In genomic region chr3:153911197-153911881, GRCm38 (mm10) we compare ENCODE assay signal across 7 mouse cellular contexts. TPM values are rescaled to one million over a fixed set of nuclear protein-coding genes. Genes with fewer than 3 reads are reported as not detected.
DNase-seq lines count a peak whose midpoint lies in the region; ATAC-seq lines count a peak whose summit lies in the region.

No protein-coding gene starts in this region.

- WGBS in neural tube, embryonic 11.5 days: 51% methylated on average over 8 of the region's 8 CpGs
- WGBS in hindbrain, embryonic 15.5 days: 47% methylated on average over 8 of the region's 8 CpGs
- WGBS in liver, embryonic 15.5 days (ENCODE audit: insufficient replicate concordance): 14% methylated on average over 8 of the region's 8 CpGs

- peak overlapping the region; percentile 88 for H3K9ac ChIP-seq in neural tube, embryonic 11.5 days (ENCODE audit: low read length)
- peak overlapping the region; percentile 87 for H3K9ac ChIP-seq in hindbrain, embryonic 15.5 days
- peak overlapping the region; percentile 94 for H3K9ac ChIP-seq in liver, embryonic 15.5 days

- no peak overlapping the region for H3K27ac ChIP-seq in neural tube, embryonic 11.5 days (ENCODE audit: low read depth, low read length)
- H3K27ac ChIP-seq in hindbrain, embryonic 15.5 days (replicated peaks): no peak overlapping the region
- peak overlapping the region; percentile 93 for H3K27ac ChIP-seq in liver, embryonic 15.5 days (replicated peaks)

- H3K27me3 ChIP-seq in neural tube, embryonic 11.5 days (ENCODE audit: control insufficient read depth, insufficient read depth, low read length): no peaks in the 10 kb centered on the region
- H3K27me3 ChIP-seq in hindbrain, embryonic 15.5 days: no peaks in the 10 kb centered on the region
- no peaks in the 10 kb centered on the region for H3K27me3 ChIP-seq in liver, embryonic 15.5 days

- H3K4me3 ChIP-seq in neural tube, embryonic 11.5 days (ENCODE audit: low read depth, low read length): peak overlapping the region; percentile 82
- peak overlapping the region; percentile 66 for H3K4me3 ChIP-seq in hindbrain, embryonic 15.5 days
- peak overlapping the region; percentile 92 for H3K4me3 ChIP-seq in liver, embryonic 15.5 days (replicated peaks)

- H3K36me3 ChIP-seq in neural tube, embryonic 11.5 days (ENCODE audit: control insufficient read depth, insufficient read depth, low read length): peaks cover 12% of the 10 kb centered on the region
- peaks cover 43% of the 10 kb centered on the region for H3K36me3 ChIP-seq in hindbrain, embryonic 15.5 days
- peaks cover 53% of the 10 kb centered on the region for H3K36me3 ChIP-seq in liver, embryonic 15.5 days (replicated peaks)

- H3K4me1 ChIP-seq in neural tube, embryonic 11.5 days (ENCODE audit: control insufficient read depth, insufficient read depth, low read length): peaks cover 9% of the 10 kb centered on the region
- peaks cover 49% of the 10 kb centered on the region for H3K4me1 ChIP-seq in hindbrain, embryonic 15.5 days (replicated peaks)
- peaks cover 50% of the 10 kb centered on the region for H3K4me1 ChIP-seq in liver, embryonic 15.5 days (replicated peaks)

- no peak for DNase-seq in neural tube, embryonic 11.5 days (ENCODE audit: low spot score)
- no peak for DNase-seq in neural tube, embryonic 10.5 days (ENCODE audit: extremely low spot score, low spot score)
- peak; percentile 50 for DNase-seq in cerebellum, adult 9-11 months
- no peak for DNase-seq in gastrocnemius, adult 8-10 months (ENCODE audit: low spot score in 2 of 2)
- no peak for DNase-seq in layer of hippocampus, adult 18-20 months (ENCODE audit: low spot score in 2 of 2)

- no peaks in the 10 kb centered on the region for H3K9me3 ChIP-seq in neural tube, embryonic 11.5 days (ENCODE audit: control insufficient read depth, low read length)
- no peaks in the 10 kb centered on the region for H3K9me3 ChIP-seq in hindbrain, embryonic 15.5 days
- no peaks in the 10 kb centered on the region for H3K9me3 ChIP-seq in liver, embryonic 15.5 days (replicated peaks)

- no peak for ATAC-seq in neural tube, embryonic 11.5 days (ENCODE audit: insufficient read depth, low FRiP score, low TSS enrichment)
- no peak for ATAC-seq in hindbrain, embryonic 15.5 days (ENCODE audit: low FRiP score, low read depth)
- no peak for ATAC-seq in liver, embryonic 15.5 days (ENCODE audit: insufficient read depth)

- peak overlapping the region; percentile 68 for H3K4me2 ChIP-seq in neural tube, embryonic 11.5 days (ENCODE audit: low read depth)
- peak overlapping the region; percentile 66 for H3K4me2 ChIP-seq in hindbrain, embryonic 15.5 days
- peak overlapping the region; percentile 84 for H3K4me2 ChIP-seq in liver, embryonic 15.5 days

RNA-seq across cellular contexts. Expression of gene Rabggtb, which starts 1.5 kb away (rescaled TPM):
- 39.7 and 44.4 TPM in 2 replicates for polyA plus RNA-seq in neural tube, embryonic 11.5 days (2014; fragmentation: Nextera tagmentation; extraction: Ambion mirVana)
- polyA plus RNA-seq in hindbrain, embryonic 15.5 days (2015; fragmentation: Nextera tagmentation; extraction: Ambion mirVana): 50.5 and 55.4 TPM in 2 replicates
- polyA plus RNA-seq in liver, embryonic 15.5 days (2015; fragmentation: Nextera tagmentation; extraction: Ambion mirVana): 36.6 and 38.2 TPM in 2 replicates
- total RNA-seq in gastrocnemius, adult 8-10 months (2022): 10 to 100 TPM; 64.2 to 65.4 (median 64.6) TPM
- 10 to 100 TPM; 69.4 to 71.1 TPM for total RNA-seq in layer of hippocampus, adult 18-20 months (2021)

RNA-seq across cellular contexts. Expression of gene Msh4, which starts 5.4 kb away (rescaled TPM):
- polyA plus RNA-seq in neural tube, embryonic 11.5 days (2014; fragmentation: Nextera tagmentation; extraction: Ambion mirVana): 0.07 and 0.12 TPM in 2 replicates
- polyA plus RNA-seq in hindbrain, embryonic 15.5 days (2015; fragmentation: Nextera tagmentation; extraction: Ambion mirVana): 0.12 and 0.22 TPM in 2 replicates
- 0.03 TPM in 1 of 2 replicates, not detected in the other for polyA plus RNA-seq in liver, embryonic 15.5 days (2015; fragmentation: Nextera tagmentation; extraction: Ambion mirVana)
- under 1 TPM in 1 of 4 experiments, not detected in 3; 0.11 TPM for total RNA-seq in gastrocnemius, adult 8-10 months (2022)
- under 1 TPM; 0.10 to 0.30 TPM for total RNA-seq in layer of hippocampus, adult 18-20 months (2021)

RNA-seq across cellular contexts. Expression of gene Acadm, which starts 33.1 kb away (rescaled TPM):
- 53.0 and 58.3 TPM in 2 replicates for polyA plus RNA-seq in neural tube, embryonic 11.5 days (2014; fragmentation: Nextera tagmentation; extraction: Ambion mirVana)
- 63.1 and 65.6 TPM in 2 replicates for polyA plus RNA-seq in hindbrain, embryonic 15.5 days (2015; fragmentation: Nextera tagmentation; extraction: Ambion mirVana)
- polyA plus RNA-seq in liver, embryonic 15.5 days (2015; fragmentation: Nextera tagmentation; extraction: Ambion mirVana): 82.5 and 101 TPM in 2 replicates
- total RNA-seq in gastrocnemius, adult 8-10 months (2022): 100 to 1,000 TPM; 299 to 345 (median 326) TPM
- total RNA-seq in layer of hippocampus, adult 18-20 months (2021): 10 to 100 TPM; 51.1 to 56.1 TPM
